Mouse (Mus musculus): ENCODE data around the gene Mmp9. TPM values are rescaled to one million over a fixed set of nuclear protein-coding genes. Genes with fewer than 3 reads are reported as not detected.

The Mmp9 gene
- polyA plus RNA-seq, 1 experiment = 5.8 TPM

DNA sequence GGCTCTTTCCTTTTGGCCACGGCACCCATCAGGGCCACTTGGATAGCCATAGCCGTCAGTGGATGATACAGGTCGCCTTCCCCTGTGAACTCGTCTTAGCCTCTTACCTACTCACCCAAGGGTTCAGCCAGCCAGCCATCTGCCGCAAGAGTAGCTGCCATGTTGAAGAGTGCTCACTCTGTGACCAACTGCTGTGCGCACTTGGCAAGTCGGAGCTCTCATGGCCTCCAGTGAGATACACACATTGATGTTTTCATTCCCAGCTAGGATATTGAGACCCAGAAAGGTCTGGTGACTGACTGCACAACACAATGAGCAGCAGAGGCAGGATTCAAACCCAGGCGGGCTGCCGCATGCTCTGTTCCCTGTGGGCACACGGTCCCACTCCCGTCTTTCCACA is 53.6 kb downstream of the Mmp9 start:
- no peak for TF ChIP-seq CTCF (IDR thresholded peaks at IDR 0.05; ENCODE audit: low read depth, low read length)
- TF ChIP-seq EP300 (IDR thresholded peaks at IDR 0.05; ENCODE audit: insufficient read depth, low read depth, low read length) = no peak
- TF ChIP-seq POLR2A (IDR thresholded peaks at IDR 0.05; ENCODE audit: insufficient read depth, low read length) = no peak
- H3K9ac ChIP-seq (ENCODE audit: low read depth, poor library complexity, severe bottlenecking) = no peak overlapping the region
- H3K27me3 ChIP-seq (ENCODE audit: control insufficient read depth, insufficient read depth, low read length, poor library complexity, severe bottlenecking) = peaks cover 5% of the 10 kb centered on the region; the same call in 1 of the 2 replicates
- no peak overlapping the region for H3K27ac ChIP-seq (ENCODE audit: insufficient read depth, low read length)
- no peak overlapping the region for H3K4me3 ChIP-seq (ENCODE audit: low read depth, low read length)
- no peaks in the 10 kb centered on the region for H3K36me3 ChIP-seq (ENCODE audit: control insufficient read depth, insufficient read depth, low read length, poor library complexity, severe bottlenecking)
- no peaks in the 10 kb centered on the region for H3K4me1 ChIP-seq (ENCODE audit: control insufficient read depth, insufficient read depth, low read length)
- H3K9me3 ChIP-seq (replicated peaks; ENCODE audit: control insufficient read depth, insufficient read depth, low read length, poor library complexity, severe bottlenecking) = no peaks in the 10 kb centered on the region

DNA sequence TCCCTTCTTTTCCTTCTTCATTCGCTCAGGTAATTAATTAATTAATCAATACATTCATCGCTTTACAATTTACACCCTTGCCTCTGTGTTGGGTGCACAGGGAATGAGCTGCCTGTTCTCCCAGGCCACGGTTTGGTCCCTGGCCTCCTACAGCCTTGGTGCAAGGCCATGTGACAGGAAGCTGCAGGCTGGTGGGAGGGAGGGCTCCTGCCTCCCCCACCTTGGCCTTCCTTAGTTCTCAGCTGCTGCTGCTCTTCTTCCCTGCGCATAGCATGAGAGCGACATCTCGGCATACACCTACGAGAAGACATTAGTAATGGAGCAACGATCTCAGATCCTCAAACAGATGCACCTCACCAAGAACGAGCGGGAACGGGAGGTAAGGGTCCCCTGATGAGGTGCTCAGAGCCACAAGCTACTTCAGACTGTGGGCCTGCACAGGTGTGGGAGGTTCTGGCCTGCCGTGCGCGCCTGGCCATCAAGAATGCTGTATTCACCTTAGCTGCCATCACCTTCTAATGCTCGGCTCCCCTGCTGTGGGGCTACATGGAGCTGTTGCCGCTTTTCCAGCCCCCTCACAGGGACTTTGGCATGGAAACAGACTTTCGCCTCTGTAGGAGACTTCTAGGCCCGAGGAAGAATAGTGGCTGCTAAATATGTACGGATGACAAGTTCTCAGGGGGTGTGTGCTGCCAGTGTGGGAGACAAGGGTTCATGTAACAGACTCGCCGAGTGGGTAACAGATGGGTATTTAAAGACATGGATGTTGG is 54.3 kb downstream of the Mmp9 start:
- H3K9ac ChIP-seq (ENCODE audit: low read depth, poor library complexity, severe bottlenecking) = no peak overlapping the region
- no peak overlapping the region for H3K27ac ChIP-seq (ENCODE audit: insufficient read depth, low read length)
- no peaks in the 10 kb centered on the region for H3K9me3 ChIP-seq (replicated peaks; ENCODE audit: control insufficient read depth, insufficient read depth, low read length, poor library complexity, severe bottlenecking)
- TF ChIP-seq CTCF (IDR thresholded peaks at IDR 0.05; ENCODE audit: low read depth, low read length) (no peak), POLR2A (IDR thresholded peaks at IDR 0.05; ENCODE audit: insufficient read depth, low read length) (no peak), EP300 (IDR thresholded peaks at IDR 0.05; ENCODE audit: insufficient read depth, low read depth, low read length) (no peak)
- no peaks in the 10 kb centered on the region for H3K4me1 ChIP-seq (ENCODE audit: control insufficient read depth, insufficient read depth, low read length)
- H3K27me3 ChIP-seq (ENCODE audit: control insufficient read depth, insufficient read depth, low read length, poor library complexity, severe bottlenecking) = peaks cover 5% of the 10 kb centered on the region; the same call in 1 of the 2 replicates
- no peak overlapping the region for H3K4me3 ChIP-seq (ENCODE audit: low read depth, low read length)
- no peaks in the 10 kb centered on the region for H3K36me3 ChIP-seq (ENCODE audit: control insufficient read depth, insufficient read depth, low read length, poor library complexity, severe bottlenecking)

DNA sequence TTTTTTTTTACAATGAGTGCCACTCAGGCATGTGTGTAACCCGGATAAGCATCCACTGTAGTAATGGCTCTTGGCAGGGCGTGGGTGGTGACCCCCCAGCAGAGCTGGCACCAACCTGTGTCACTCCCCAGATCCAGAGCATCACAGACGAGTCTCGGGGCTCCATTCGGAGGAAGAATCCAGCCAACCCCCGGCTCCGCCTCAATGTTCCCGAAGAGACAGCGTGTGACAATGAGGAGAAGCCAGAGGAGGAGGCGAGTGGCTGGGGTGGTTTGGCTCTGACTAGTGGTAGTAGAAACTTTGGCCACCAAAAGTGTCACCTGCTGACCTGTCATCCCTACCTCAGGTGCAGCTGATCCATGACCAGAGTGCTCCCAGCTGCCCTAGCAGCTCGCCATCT is 55.4 kb downstream of the Mmp9 start:
- Histone ChIP-seq H3K4me1 (ENCODE audit: control insufficient read depth, insufficient read depth, low read length) (no peaks in the 10 kb centered on the region), H3K36me3 (ENCODE audit: control insufficient read depth, insufficient read depth, low read length, poor library complexity, severe bottlenecking) (peaks cover 2% of the 10 kb centered on the region; the same call in 1 of the 2 replicates), H3K27me3 (ENCODE audit: control insufficient read depth, insufficient read depth, low read length, poor library complexity, severe bottlenecking) (peaks cover 5% of the 10 kb centered on the region; the same call in 1 of the 2 replicates), H3K27ac (ENCODE audit: insufficient read depth, low read length) (no peak overlapping the region), H3K9ac (ENCODE audit: low read depth, poor library complexity, severe bottlenecking) (no peak overlapping the region), H3K4me3 (ENCODE audit: low read depth, low read length) (no peak overlapping the region), H3K9me3 (replicated peaks; ENCODE audit: control insufficient read depth, insufficient read depth, low read length, poor library complexity, severe bottlenecking) (no peaks in the 10 kb centered on the region)
- no peak for TF ChIP-seq POLR2A (IDR thresholded peaks at IDR 0.05; ENCODE audit: insufficient read depth, low read length)
- no peak for TF ChIP-seq CTCF (IDR thresholded peaks at IDR 0.05; ENCODE audit: low read depth, low read length)
- TF ChIP-seq EP300 (IDR thresholded peaks at IDR 0.05; ENCODE audit: insufficient read depth, low read depth, low read length) = no peak

DNA sequence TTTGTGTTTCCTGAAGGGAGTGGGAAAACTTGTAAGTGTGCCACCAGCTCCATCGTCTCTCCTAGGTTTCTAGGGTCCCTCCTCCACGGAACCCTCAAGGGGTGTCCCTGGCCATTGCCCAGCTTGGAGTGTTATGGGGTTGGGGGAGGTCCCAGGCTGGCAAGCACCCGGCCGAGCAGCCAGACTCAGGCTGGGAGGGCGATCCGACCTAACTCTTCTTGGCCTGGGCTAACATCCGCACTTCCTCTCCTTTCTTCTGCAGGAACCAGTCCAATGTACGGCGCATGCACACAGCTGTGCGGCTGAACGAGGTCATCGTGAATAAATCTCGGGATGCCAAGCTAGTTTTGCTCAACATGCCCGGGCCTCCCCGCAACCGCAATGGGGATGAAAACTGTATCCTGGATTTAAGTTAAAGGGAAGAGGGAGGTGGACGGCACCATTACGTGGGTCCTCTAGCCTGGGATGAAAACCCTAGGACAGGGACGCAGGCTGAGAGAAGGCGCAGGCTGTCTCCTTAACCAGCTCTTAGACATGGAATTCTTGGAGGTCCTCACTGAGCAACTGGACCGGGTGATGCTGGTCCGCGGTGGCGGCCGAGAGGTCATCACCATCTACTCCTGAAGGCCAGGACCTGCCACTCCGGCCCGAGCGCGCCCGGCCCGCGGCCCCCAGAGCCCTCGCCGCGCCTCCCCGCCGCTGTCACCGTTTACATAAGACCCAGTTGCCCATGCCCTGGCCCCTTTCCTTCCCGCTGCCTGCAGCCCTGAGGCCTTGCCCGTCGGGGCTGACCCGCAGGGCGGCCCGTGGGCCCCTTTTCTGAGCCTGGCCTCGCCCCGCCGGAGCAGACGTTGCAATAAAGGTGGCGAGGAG is 56.5 kb downstream of the Mmp9 start:
- TF ChIP-seq EP300 (IDR thresholded peaks at IDR 0.05; ENCODE audit: insufficient read depth, low read depth, low read length) = no peak
- no peaks in the 10 kb centered on the region for H3K9me3 ChIP-seq (replicated peaks; ENCODE audit: control insufficient read depth, insufficient read depth, low read length, poor library complexity, severe bottlenecking)
- H3K27ac ChIP-seq (ENCODE audit: insufficient read depth, low read length) = no peak overlapping the region
- peaks cover 2% of the 10 kb centered on the region; the same call in 1 of the 2 replicates for H3K36me3 ChIP-seq (ENCODE audit: control insufficient read depth, insufficient read depth, low read length, poor library complexity, severe bottlenecking)
- H3K27me3 ChIP-seq (ENCODE audit: control insufficient read depth, insufficient read depth, low read length, poor library complexity, severe bottlenecking) = peaks cover 5% of the 10 kb centered on the region; the same call in 1 of the 2 replicates
- H3K4me3 ChIP-seq (ENCODE audit: low read depth, low read length) = peak overlapping the region; percentile 43
- peak overlapping the region; percentile 62 for H3K9ac ChIP-seq (ENCODE audit: low read depth, poor library complexity, severe bottlenecking)
- no peaks in the 10 kb centered on the region for H3K4me1 ChIP-seq (ENCODE audit: control insufficient read depth, insufficient read depth, low read length)

DNA sequence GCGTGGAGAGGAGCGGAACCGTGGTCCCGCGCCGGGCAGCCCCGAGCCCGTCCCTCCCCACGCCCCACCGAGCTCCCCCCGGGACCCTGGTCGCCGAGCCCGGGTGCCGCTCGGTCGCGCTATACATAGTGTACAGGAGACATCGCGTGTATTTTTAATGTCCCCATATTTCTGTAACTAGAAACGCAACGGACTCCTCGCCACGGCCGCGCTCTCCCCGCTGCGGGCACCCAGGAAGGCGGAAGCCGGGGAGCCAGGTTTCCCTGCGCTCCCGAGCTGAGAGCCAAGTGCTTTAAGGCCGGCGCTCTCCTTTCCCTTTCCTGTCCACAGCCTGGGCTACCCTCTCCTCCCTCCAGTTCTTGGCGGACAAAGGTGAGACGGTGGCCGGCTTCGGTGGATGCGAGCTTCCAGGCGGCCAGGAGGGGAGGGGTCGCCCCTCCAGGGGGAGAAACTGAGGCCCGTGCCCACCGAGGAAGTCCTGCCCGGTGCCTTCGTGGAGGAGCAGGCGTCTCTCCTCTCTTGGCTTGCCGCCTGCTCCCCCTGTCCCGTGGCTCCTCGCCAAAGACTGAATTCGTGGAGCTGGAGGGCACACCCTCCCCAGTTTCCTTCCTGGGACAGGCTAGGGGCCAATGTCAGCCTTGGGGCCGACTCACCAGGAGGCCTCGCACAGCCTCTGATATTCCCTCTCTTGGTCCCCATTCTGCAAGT is 57.3 kb downstream of the Mmp9 start:
- H3K4me3 ChIP-seq (ENCODE audit: low read depth, low read length) = peak overlapping the region; percentile 43
- H3K27ac ChIP-seq (ENCODE audit: insufficient read depth, low read length) = no peak overlapping the region
- peak overlapping the region; percentile 62 for H3K9ac ChIP-seq (ENCODE audit: low read depth, poor library complexity, severe bottlenecking)
- peaks cover 7% of the 10 kb centered on the region; the same call in 1 of the 2 replicates for H3K36me3 ChIP-seq (ENCODE audit: control insufficient read depth, insufficient read depth, low read length, poor library complexity, severe bottlenecking)
- peaks cover 5% of the 10 kb centered on the region; the same call in 1 of the 2 replicates for H3K27me3 ChIP-seq (ENCODE audit: control insufficient read depth, insufficient read depth, low read length, poor library complexity, severe bottlenecking)
- TF ChIP-seq EP300 (IDR thresholded peaks at IDR 0.05; ENCODE audit: insufficient read depth, low read depth, low read length) = no peak
- no peaks in the 10 kb centered on the region for H3K9me3 ChIP-seq (replicated peaks; ENCODE audit: control insufficient read depth, insufficient read depth, low read length, poor library complexity, severe bottlenecking)
- no peaks in the 10 kb centered on the region for H3K4me1 ChIP-seq (ENCODE audit: control insufficient read depth, insufficient read depth, low read length)

Measured in ES-Bruce4 (cell line).